Mouse (Mus musculus): ENCODE data around the gene Cdh4.

GRCm38 (mm10) chr2:179601167-179601566, 158.9 kb downstream of the Cdh4 start:
- no peak for TF ChIP-seq TAL1 (IDR thresholded peaks at IDR 0.05; ENCODE audit: low read length)
- TF ChIP-seq GATA1 (IDR thresholded peaks at IDR 0.05; ENCODE audit: low read length) = no peak

All from erythroblast, embryonic 14.5 days (primary cell).